Mouse (Mus musculus) brain, embryonic 14.5 days (tissue): ENCODE measurements at regions not wholly inside any gene's neighbourhood (a gene's known extent, or its start where the extent isn't known, plus 50 kb on each side); places are given as distances from the start of the nearest gene placed in this dataset.

Experiments
- CTCF ChIP-seq: fragments of 200-500 bp; IDR thresholded peaks from 2 replicates; pipeline ENCODE4 v1.5.1; 2012; ENCODE audit warnings: inconsistent platforms, mild to moderate bottlenecking, moderate library complexity, borderline replicate concordance; ENCODE audit not compliant: insufficient read depth, insufficient read length; ENCODE audit errors: extremely low read depth
- POLR2A ChIP-seq: fragments of 200-500 bp; IDR thresholded peaks from 2 replicates; pipeline ENCODE4 v1.6.1; 2012; ENCODE audit warnings: mild to moderate bottlenecking, inconsistent platforms, borderline replicate concordance; ENCODE audit not compliant: poor library complexity, insufficient read depth, insufficient read length, severe bottlenecking; ENCODE audit errors: extremely low read depth

GRCm38 (mm10) chr8:35234436-35234835 is 531.2 kb upstream of the Gm19410 start:
- TF ChIP-seq POLR2A (no peak), CTCF (no peak)
